Mouse (Mus musculus) frontal cortex, adult (tissue): ENCODE measurements around the gene Drd5.

Experiments
- ATAC-seq: cut with Nextera tagmentation; 2 replicates; pipeline ENCODE4 v1.9.2; 2017; ENCODE audit warnings: mild to moderate bottlenecking, moderate library complexity, mixed read lengths; ENCODE audit not compliant: low TSS enrichment

Drd5 gene

DNA sequence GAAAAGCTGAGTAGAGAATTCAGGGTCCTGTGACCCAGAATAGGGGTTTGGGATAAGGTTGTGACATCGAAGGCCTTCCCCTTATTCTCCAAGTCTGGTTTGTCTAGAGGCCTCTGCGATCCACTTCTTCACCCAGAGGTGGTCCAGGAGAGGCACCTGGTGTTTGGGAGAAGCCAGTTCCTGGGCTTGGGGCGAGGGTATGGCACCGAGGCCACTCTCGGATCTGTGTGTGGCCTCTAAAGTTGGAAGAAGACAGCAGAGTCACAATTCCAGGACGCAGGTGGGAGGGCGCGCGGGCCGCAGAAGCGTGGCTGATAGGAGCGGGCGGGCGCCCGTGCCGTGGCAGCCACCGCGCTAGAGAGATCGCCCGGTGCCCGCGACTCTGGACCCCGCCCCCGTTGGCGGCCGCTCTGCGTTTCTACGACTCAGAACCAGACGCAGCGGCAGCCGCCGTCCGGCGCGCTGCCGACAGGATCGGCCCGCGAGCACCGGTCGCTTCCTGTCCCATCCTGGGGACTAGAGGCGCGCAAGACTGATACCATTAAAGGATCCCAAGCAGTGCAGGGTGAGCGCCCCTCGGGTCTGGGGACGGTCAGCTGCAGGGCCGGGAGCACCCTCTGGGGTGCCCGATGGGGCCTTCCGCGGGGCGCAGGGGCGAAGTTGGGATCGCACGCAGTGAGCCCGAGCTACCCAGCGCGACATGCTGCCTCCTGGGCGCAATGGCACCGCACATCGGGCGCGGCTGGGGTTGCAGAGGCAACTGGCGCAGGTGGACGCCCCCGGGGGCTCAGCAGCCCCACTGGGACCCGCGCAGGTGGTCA, at the start of gene Drd5:
Gene Drd5 (plus strand): TSS at position 402 of the 821 bp plus-strand sequence.
- ATAC-seq: peak; percentile 70

DNA sequence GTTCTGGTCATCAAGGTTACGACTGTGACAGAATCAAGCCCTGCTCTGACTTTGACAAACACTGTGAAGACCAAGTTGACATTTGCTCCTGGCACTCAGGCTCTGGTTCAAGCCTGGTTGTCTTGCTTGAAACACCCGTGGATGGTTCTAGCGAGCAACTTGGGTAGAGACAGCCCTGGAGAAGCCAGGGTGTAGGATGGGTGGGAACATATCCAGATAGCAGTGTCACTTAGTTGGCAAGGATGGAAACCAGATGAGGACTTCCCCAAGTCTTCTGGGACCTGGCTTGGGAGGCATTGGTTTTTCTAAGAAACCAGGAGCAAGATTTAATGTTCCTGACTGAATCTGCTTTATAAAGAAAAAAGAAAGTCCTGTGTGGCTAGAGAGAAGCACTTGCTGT, 48.2 kb upstream of the Drd5 start:
- ATAC-seq: peak; percentile 66

DNA sequence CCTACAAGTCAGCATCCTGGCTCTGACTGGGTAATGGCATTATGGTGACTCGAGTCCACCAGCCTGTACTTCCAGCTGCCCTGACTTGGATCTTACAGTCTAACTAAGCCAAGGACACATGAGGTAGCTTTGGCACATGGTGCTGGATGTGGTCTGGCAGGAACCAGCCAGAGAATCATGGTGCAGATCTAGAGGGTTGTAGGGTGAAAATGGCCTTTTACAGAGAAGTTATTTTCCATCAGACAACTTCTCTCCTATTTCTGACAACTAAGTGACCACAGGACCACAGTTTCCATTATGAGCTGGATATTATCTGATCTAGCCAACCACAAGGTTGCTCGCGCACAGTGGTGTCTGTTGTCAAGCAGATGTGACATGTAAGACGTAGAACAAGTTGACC, 45.3 kb upstream of the Drd5 start:
- ATAC-seq: no peak

DNA sequence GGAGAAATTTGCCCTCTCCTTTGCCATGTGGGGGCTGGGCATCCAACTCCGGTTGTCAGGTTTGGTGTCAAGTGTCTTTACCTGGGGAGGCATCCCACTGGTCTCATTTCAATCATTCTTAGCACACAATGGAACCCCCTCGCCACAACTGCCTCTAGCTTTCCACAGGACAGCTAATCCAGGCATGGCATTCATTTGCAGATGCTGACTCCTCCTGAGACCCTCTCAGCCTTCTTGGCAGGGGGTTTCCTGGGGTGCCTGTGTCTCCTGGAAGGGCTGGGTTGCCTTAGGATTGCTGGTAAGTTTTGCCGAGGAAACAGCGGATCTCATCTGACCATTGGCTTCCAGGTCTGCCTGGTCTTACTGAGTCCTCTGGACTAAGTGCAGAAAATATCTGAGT, 43.4 kb upstream of the Drd5 start, which contains the start of gene Otop1:
Gene Otop1 (plus strand): TSS at position 202 of the 400 bp plus-strand sequence.
- no peak for ATAC-seq

DNA sequence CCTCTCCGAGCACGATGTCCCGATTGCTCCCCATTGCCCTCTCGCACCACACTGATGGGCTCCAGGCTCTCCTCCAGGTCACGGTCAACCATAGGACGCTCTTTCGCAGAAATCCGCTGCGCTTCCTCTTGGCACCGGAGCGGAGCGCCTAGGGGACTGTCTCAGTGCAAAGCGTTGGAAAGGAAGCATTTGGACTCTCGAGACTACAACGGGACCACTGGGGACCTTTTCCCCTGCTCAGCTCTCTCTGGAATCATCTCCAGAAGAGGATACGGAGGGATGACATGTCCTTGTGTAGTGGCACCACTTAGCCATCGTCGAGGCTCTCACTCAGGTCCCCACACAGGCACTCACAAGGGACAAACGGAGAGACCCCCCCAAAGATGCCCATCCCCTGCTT, 42.7 kb upstream of the Drd5 start:
- no peak for ATAC-seq

DNA sequence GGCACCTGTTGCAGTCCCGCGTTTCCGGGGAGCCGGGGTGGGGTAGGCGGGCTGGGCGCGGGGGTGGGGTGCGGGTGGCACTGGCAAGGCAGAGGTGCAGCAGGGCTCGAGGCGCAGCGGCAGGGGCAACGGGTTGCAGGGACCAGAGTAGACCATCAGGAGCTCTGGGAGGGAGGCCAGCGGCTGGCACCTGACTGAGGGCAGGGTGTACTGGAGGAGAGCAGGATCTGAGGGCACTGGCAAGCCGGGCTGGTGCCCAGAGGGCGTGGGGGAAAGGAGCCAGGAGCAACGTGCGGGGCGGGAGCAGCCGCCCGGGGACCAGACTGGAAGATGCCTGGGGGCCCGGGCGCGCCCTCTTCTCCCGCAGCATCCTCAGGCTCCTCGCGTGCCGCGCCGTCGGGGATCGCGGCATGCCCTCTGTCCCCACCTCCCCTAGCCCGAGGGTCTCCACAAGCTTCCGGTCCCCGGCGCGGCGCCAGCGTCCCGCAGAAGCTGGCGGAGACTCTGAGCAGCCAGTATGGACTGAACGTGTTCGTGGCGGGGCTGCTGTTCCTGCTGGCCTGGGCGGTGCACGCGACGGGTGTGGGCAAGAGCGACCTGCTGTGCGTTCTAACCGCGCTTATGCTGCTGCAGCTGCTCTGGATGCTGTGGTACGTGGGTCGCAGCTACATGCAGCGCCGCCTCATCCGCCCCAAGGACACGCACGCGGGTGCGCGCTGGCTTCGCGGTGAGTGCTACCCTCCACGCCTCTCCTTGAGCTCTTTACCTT, 41.9 kb upstream of the Drd5 start:
- peak; percentile 45 for ATAC-seq

DNA sequence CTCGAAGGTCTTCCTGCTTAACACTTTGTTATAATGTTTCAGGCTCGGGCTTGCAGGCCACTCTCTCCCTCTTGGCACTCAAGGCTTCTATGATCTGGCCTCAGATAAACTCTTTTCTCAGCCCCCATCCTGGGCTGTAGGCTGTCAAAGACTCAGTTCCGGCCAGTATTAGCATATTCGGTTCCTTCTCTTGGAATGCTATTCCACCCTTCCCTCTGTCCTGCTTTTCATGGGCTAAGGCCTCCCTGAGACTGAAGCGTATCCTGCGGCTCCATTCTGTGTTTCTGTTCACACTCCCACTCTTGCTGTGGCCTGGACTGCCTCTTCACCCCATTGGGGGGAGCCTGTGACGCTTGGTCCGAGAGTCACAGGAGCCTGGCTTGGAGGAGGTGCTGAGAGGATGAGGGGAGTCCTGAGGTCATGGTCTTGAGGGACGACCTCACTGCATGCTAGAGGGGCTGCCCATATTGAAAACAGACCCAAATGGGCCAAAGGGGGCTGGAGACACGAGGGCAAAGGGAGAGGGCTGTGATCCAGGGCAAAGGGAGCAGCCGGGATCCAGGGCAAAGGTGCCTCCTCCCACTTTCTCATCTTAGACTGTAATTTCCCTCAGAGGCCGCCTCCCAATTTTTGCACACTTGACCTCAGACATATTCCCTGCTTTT, 41.1 kb upstream of the Drd5 start:
- ATAC-seq: no peak

DNA sequence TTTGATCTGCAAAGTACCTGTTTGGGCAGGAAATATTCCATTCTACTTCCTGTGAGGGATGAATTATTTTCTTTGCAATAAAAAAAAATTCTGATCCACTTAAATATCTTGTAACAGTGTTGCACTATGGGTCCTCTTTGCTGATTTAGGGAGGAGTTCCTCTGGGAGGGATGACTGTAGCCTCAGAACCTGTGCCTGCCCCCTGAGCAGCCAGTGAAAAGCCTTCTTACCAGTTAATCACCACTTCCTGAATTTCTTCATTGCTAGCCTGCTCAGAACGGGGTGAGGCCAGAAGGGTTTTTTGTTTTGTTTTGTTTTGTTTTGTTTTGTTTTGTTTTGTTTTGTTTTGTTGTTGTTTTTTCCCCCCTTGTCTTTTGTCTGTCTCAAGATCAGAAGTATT, 39.1 kb upstream of the Drd5 start:
- no peak for ATAC-seq

DNA sequence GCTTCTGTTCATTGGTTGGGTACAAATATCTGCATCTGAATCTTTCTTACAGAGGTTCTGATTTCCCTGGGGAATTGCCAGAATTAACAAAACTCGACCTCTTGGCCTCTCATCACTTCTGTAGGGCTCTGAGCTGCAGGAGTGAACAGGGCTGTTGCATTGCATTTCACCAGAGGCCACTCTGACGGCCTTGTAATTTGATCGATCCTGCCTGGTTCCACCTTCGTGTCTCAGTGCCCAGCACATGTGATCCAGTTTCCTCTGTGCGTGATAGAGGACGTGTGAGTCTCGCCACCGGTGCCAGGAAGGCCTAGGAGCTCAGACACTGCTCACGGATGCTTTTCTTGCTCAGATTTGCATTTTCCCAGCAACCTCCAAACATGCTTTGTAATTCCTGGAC, 33.4 kb upstream of the Drd5 start:
- ATAC-seq: no peak

DNA sequence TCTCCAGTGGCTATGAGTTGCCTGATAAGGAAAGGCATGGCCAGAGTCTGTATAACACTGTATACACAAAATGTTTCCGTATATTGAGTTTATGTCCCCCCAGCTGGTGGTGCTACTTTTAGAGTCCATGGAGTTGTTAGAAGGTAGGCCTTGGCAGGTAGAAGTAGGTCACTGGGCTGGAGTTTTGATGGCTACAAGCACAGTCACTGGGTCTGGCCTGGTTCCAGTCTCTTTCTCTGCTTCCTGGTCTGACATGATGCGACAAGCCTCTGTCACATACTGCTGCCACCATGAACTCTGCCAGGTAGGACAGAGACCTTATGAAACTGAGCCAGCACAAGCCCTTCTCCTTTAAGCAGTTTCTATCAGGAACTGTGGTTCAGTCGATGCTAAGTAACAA, 30.7 kb upstream of the Drd5 start:
- no peak for ATAC-seq

DNA sequence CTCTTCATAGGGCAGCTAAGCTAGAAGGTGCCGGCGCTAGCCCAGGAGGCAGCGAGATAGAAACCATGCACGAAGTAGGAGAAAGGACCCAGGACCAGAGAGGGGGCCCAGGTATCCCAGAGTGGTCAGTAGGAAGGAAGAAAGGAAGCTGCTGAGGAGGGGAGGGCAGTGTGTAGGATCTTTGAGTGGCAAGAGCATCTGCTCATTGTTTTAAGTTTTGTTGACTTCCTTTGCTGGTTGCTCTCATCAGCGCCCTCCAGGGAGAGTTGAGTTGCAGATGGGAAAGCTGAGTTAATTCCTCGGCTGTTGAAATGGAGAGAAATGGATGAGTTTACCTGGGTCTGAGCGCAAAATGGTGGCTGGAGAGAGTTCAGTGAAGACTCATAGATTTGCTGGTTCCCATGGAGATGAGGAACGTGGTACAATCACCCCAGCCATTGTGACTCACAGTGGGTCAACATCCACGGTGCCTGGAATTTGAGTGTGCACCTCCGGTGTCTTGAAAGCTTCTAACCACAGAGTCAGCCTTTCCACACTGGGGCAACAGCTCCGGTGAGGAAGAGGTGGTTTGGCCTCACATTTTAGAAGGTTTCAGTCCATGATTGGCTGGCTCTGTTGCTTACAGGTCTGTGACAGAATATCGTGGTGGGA, 17.3 kb upstream of the Drd5 start:
- ATAC-seq: no peak

DNA sequence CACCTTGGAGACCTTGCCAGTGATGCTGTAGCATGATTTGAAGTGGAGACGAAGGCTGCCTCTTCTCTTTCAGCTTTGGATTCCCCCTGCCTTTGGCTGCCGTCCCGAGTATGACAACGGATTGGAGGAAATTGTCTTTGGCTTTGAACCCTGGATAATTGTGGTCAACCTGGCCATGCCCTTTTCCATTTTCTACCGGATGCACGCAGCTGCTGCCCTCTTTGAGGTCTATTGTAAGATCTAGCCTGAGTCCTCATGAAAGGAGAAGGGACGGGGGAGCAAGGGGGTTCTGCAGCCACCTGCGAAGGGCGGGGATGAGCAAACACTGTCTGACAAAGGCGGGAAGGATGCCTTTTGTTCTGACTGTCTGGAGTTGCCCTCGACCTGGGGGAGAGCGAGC, 16.5 kb upstream of the Drd5 start:
- no peak for ATAC-seq

DNA sequence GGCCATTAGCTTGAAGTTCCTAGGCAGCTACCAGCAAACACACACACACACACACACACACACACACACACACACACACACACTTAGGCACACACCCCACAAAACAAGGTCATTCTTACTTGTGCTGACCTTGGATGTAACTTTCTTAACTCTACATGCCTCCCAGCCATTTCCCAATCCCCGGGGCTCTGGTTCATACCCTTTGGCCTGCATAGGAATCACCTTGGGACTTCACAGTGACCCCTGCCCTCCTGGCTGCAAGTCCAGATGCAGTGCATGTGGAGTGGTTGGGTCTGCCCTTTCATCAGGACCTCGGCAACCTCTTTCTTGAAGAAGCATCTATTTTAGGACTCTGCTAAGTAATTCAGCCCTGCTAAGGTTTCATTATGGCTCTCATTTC, 13.9 kb upstream of the Drd5 start:
- ATAC-seq: no peak

DNA sequence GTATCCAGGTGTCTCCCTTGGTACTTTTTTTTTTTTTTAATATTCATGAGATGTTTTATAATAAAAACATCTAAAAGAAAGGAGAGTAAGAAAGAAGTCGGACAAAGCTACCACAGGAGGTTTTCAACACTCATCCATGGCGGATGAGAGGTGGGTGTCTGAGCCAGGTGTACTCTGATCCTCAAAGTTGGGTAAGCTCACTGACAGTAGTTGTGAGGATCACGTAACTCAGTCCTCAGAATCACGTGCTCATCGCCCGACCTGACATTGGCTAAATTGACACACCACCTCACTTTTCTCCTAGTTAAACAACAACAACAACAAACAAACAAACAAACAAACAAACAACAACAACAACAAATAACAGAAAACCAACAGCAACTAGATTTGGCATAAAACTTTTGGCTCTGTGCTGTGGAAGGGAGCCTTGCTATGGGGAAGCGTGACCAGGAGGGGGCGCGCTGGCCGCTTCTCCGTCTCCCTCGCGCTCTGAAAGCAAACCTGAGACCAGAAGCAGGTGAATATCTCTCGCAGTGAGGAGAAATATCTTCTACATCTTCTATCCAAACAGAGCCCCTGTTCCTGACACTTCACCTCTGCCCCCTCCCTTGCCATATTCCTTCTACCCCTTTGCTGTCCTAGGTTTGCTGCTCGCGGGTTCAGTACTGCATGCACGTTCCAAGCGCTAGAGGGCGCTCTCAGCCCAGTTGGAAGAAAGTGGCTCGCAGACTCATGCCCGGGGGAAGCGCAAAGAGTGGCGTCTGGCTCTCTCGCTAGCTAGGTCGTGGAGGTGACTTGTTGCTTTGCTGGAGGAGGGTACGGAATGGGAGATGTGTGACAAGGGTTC, 11.7 kb upstream of the Drd5 start:
- ATAC-seq: peak; percentile 96

DNA sequence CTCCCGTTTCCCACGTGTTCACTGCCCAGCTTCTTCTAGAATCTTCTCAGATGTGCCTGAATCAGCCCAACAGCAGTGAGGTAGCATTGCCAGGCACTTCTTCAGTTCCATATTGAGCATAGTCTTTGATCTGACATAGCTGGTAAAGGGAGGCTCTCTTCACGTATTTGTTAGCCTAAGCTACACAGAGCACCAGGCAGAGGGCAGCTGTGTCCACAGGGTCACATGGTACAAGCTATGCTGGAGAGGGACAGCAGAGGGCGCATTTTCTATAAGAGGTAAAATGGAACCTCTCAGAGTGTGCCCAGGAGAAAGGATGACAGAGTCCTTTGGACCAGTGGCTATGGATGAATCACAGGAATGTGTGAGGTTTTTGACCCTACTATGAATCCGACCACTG, 10.3 kb upstream of the Drd5 start:
- peak; percentile 74 for ATAC-seq

DNA sequence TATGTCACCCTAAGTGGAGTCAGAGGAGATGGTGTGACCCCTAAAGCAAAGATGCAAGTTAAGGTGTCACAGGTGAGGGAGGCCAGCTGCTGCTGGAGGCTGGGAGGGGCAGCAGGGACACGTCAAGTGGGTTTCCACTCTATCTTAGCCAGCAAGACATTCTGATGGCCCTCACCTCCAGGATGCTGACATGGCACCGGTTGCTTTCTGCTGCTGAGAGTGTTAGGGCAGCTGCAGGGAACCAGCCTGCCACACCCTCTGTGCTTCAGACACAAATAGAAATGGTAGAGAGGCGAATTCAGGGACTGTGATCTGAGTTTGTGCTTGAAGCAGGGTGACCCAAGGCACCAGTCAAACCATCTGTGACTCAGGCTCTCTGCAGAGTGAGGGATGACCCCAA, 9.4 kb upstream of the Drd5 start:
- ATAC-seq: no peak

DNA sequence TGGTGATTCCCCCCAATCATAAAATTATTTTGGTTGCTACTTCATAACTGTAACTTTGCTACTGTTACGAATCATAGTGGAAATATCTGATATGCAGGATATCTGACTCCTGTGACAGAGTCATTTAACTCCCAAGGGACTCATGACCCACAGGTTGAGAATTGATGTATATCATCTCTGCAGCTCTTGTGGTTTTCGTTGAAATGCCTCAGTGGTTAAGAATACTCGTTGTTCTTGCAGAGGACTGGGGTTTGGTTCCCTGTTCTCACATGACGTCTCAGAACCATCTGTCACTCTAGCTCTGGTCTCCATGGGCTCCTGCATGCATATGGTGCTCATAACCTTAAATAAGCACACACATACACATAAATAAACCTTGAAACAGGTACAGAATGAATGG, 14.2 kb downstream of the Drd5 start:
- no peak for ATAC-seq

DNA sequence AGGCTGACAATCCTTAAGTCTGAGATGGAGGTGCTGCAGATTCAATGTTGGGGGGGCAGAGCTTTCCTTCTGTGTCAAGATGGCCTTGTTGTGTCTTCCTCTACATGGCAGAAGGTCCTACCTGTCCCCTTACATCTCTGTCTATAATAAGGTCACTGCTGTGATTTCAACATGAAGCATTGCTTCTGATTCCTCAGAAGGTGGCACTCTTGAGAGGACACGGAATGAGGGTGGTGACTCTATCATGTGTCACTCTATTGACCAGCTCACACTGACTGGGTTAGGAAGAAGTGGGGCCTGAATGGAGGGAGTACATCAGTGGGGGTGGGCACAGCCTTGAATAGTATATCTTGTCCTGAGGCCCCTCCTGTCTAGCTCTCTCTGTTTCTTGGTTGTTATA, 15.4 kb downstream of the Drd5 start:
- peak; percentile 72 for ATAC-seq

DNA sequence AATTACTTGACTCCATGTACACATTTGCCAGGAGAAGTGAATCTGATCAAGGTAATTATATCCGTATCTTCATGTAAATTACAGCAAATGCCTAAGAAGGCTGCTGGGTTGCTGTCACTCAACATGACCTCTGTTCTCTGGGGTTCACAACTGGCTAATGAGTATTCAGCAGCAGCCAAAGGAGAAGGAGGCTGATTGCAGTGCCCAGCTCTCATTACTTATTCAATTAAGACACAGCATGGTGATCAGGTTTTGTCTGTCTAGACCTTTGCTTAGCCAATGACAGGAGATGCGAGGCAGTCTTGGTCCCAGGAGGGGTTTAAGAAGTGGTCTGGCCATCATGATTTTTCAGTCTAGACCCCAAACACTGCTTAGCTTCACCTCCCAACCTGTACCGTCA, 23.9 kb downstream of the Drd5 start:
- ATAC-seq: no peak

DNA sequence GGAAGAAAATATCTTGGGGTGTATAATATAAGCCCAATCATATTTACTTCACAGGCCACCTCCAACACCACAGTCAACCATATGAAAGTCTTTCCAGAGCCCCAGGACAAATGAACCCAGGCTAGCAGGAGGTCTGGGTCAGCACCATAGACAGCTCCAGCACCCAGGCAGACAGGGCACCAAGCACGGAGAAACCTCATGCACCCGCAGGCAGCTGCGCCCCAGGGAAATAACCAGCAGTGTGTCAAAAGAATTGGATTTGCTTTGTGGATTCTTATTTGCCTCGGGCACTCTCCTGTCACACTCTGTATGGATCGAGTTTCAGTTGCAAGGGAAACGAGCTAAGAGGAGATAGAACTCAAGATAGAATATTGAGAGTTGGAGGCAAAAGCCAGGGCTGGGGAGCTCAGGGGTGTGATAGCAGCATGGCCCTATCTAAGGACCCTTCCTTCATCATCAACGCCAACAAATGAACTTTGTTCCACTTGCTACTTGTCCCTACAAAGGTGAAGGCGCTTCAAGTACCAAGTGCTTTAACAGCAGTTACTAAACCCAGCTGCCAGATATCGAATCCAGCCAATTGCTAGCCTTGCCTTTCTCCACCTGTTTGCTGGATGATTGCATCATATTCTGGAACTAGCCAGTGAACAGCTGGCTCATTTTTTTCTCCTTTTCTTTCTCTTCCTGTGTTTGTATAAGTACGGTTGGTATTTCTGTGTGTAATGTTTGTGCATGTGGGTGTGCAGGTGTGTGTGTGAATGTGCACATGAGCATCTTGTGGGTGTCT, 27.7 kb downstream of the Drd5 start:
- no peak for ATAC-seq
